ENCODE assay signal across 27 mouse cellular contexts in genomic region chr3:82417958-82418357, GRCm38 (mm10).
"Had no signal": no experiment of that assay in that cellular context is flagged by ENCODE, and none has a peak within 500 bp of the region (broad histone marks: within the 10 kb centered on the region; RNA-seq: fewer than 3 reads in every experiment).

No protein-coding gene starts in this region.

- H3K4me1 ChIP-seq: embryonic facial prominence, embryonic 10.5 days; embryonic facial prominence, embryonic 12.5 days; embryonic facial prominence, embryonic 13.5 days; embryonic facial prominence, embryonic 15.5 days; forebrain, embryonic 10.5 days; forebrain, embryonic 12.5 days; forebrain, embryonic 13.5 days; forebrain, embryonic 15.5 days; heart, embryonic 10.5 days had no signal

- H3K9ac ChIP-seq: embryonic facial prominence, embryonic 12.5 days; embryonic facial prominence, embryonic 13.5 days; embryonic facial prominence, embryonic 15.5 days; forebrain, embryonic 12.5 days; forebrain, embryonic 13.5 days; forebrain, embryonic 15.5 days; forebrain, postnatal 0 days had no signal

- H3K27me3 ChIP-seq: embryonic facial prominence, embryonic 12.5 days; embryonic facial prominence, embryonic 13.5 days; embryonic facial prominence, embryonic 15.5 days; forebrain, embryonic 12.5 days; forebrain, embryonic 13.5 days; forebrain, embryonic 15.5 days had no signal

- H3K4me2 ChIP-seq: embryonic facial prominence, embryonic 12.5 days; embryonic facial prominence, embryonic 13.5 days; embryonic facial prominence, embryonic 15.5 days; forebrain, embryonic 12.5 days; forebrain, embryonic 13.5 days; forebrain, embryonic 15.5 days had no signal

- DNase-seq: cerebellum, adult 9-11 months; cerebellum, postnatal 10 days; cerebellum, postnatal 14 days; cerebellum, postnatal 25 days; cerebellum, postnatal 36 days; embryo, embryonic 11 days; forebrain, postnatal 0 days; gastrocnemius, adult 2 months; gastrocnemius, postnatal 10 days; gastrocnemius, postnatal 14 days; gastrocnemius, postnatal 25 days; gastrocnemius, postnatal 36 days; heart, adult 11 months; heart, adult 18-20 months; heart, adult 2 months had no signal

- H3K36me3 ChIP-seq: embryonic facial prominence, embryonic 10.5 days; embryonic facial prominence, embryonic 12.5 days; embryonic facial prominence, embryonic 13.5 days; embryonic facial prominence, embryonic 15.5 days; forebrain, embryonic 10.5 days; forebrain, embryonic 12.5 days; forebrain, embryonic 15.5 days; heart, embryonic 10.5 days had no signal

- H3K4me3 ChIP-seq: embryonic facial prominence, embryonic 10.5 days; embryonic facial prominence, embryonic 12.5 days; embryonic facial prominence, embryonic 13.5 days; embryonic facial prominence, embryonic 15.5 days; erythroblast, embryonic 14.5 days; forebrain, embryonic 10.5 days; forebrain, embryonic 12.5 days; forebrain, embryonic 13.5 days; forebrain, embryonic 15.5 days; gastrocnemius, adult 2 months; heart, adult 2 months; heart, embryonic 10.5 days had no signal

- H3K27ac ChIP-seq: embryonic facial prominence, embryonic 10.5 days; embryonic facial prominence, embryonic 12.5 days; embryonic facial prominence, embryonic 13.5 days; embryonic facial prominence, embryonic 15.5 days; forebrain, embryonic 10.5 days; forebrain, embryonic 12.5 days; forebrain, embryonic 13.5 days; forebrain, embryonic 15.5 days; gastrocnemius, adult 2 months; heart, adult 2 months; heart, embryonic 10.5 days had no signal

- ATAC-seq: forebrain, embryonic 13.5 days; forebrain, embryonic 14.5 days; forebrain, embryonic 15.5 days; forebrain, embryonic 16.5 days; forebrain, postnatal 0 days had no signal

- H3K9me3 ChIP-seq: embryonic facial prominence, embryonic 10.5 days; embryonic facial prominence, embryonic 12.5 days; embryonic facial prominence, embryonic 13.5 days; embryonic facial prominence, embryonic 15.5 days; forebrain, embryonic 10.5 days; forebrain, embryonic 12.5 days; forebrain, embryonic 13.5 days; forebrain, embryonic 15.5 days; heart, embryonic 10.5 days had no signal
